Mouse (Mus musculus): ENCODE results near the gene Gje1.

Gene Gje1

GRCm38 (mm10) chr10:14718114-14718513 lies at the start of gene Gje1:
Gje1 (minus strand) TSS chr10:14718214.
- DNase-seq (ENCODE audit: low spot score in 2 of 2) = no peak

- DNase-seq (ENCODE audit: low spot score in 2 of 2) = no peak
These were observed 42.6 kb upstream of the Gje1 start for GRCm38 (mm10) chr10:14760618-14761017.

- DNase-seq (ENCODE audit: low spot score in 2 of 2) = no peak
These were observed 41.9 kb upstream of the Gje1 start for GRCm38 (mm10) chr10:14759665-14760558.

- no peak for DNase-seq (ENCODE audit: low spot score in 2 of 2)
These were observed 16.3 kb upstream of the Gje1 start for GRCm38 (mm10) chr10:14734285-14734684.

GRCm38 (mm10) chr10:14725671-14726070 lies 7.7 kb upstream of the Gje1 start:
- DNase-seq (ENCODE audit: low spot score in 2 of 2) = no peak

GRCm38 (mm10) chr10:14705072-14706066 lies 12.6 kb downstream of the Gje1 start, which contains the start of the genes Vta1 and Nmbr:
Vta1 (minus strand) TSS chr10:14705560.
Nmbr (plus strand) TSS chr10:14705591.
- DNase-seq (ENCODE audit: low spot score in 2 of 2) = peak; percentile 94 to 97

GRCm38 (mm10) chr10:14703830-14704420 lies 14.1 kb downstream of the Gje1 start:
- DNase-seq (ENCODE audit: low spot score in 2 of 2) = no peak

- no peak for DNase-seq (ENCODE audit: low spot score in 2 of 2)
These were observed 14.8 kb downstream of the Gje1 start for GRCm38 (mm10) chr10:14703239-14703638.

- no peak for DNase-seq (ENCODE audit: low spot score in 2 of 2)
These were observed 27.7 kb downstream of the Gje1 start for GRCm38 (mm10) chr10:14690349-14690748.

GRCm38 (mm10) chr10:14688785-14689442 lies 29.1 kb downstream of the Gje1 start:
- DNase-seq (ENCODE audit: low spot score in 2 of 2) = no peak

GRCm38 (mm10) chr10:14685663-14686062 lies 32.4 kb downstream of the Gje1 start:
- DNase-seq (ENCODE audit: low spot score in 2 of 2) = no peak

GRCm38 (mm10) chr10:14666147-14666546 lies 51.9 kb downstream of the Gje1 start:
- DNase-seq (ENCODE audit: low spot score in 2 of 2) = no peak

All from urinary bladder, postnatal 4 days (tissue).